Mouse (Mus musculus) embryo, embryonic 11 days (tissue): ENCODE measurements around the gene Prdx2.

Source experiments
- DNase-seq: peaks from one replicate; pipeline ENCODE4 v3.0.0-alpha.2; 2015

The Prdx2 gene

GRCm38 (mm10) chr8:84969241-84970134, at the start of gene Prdx2, which contains the start of the genes Gm49661 and Rnaseh2a:
Gene Prdx2, plus strand, starts transcription at chr8:84969587.
Gene Gm49661, minus strand, starts transcription at chr8:84969433.
Gene Rnaseh2a, minus strand, starts transcription at chr8:84969767.
- DNase-seq: peak; percentile 89

GRCm38 (mm10) chr8:84921596-84921995, 47.8 kb upstream of the Prdx2 start:
- no peak for DNase-seq

- DNase-seq: no peak
These were observed 43.8 kb upstream of the Prdx2 start for GRCm38 (mm10) chr8:84925557-84925956.

- no peak for DNase-seq
These were observed 41.9 kb upstream of the Prdx2 start for GRCm38 (mm10) chr8:84927513-84927912.

- peak; percentile 88 for DNase-seq
These were observed 40.7 kb upstream of the Prdx2 start for GRCm38 (mm10) chr8:84928456-84929306.

GRCm38 (mm10) chr8:84930582-84930981, 38.8 kb upstream of the Prdx2 start:
- no peak for DNase-seq

GRCm38 (mm10) chr8:84933767-84934559, 35.4 kb upstream of the Prdx2 start:
- DNase-seq: no peak

GRCm38 (mm10) chr8:84934860-84935259, 34.5 kb upstream of the Prdx2 start:
- peak; percentile 92 for DNase-seq

- DNase-seq: peak; percentile 49
These were observed 33.9 kb upstream of the Prdx2 start for GRCm38 (mm10) chr8:84935489-84935888.

- no peak for DNase-seq
These were observed 33.1 kb upstream of the Prdx2 start for GRCm38 (mm10) chr8:84936041-84936961.

GRCm38 (mm10) chr8:84936962-84937546, 32.3 kb upstream of the Prdx2 start, which contains the start of gene Mast1:
Gene Mast1, minus strand, starts transcription at chr8:84937359.
- peak; percentile 87 for DNase-seq

- no peak for DNase-seq
These were observed 31.5 kb upstream of the Prdx2 start for GRCm38 (mm10) chr8:84937620-84938485.

- peak; percentile 27 for DNase-seq
These were observed 25.7 kb upstream of the Prdx2 start for GRCm38 (mm10) chr8:84943699-84944098.

GRCm38 (mm10) chr8:84944478-84945160, 24.8 kb upstream of the Prdx2 start:
- peak; percentile 83 for DNase-seq

- peak; percentile 38 for DNase-seq
These were observed 24.2 kb upstream of the Prdx2 start for GRCm38 (mm10) chr8:84945235-84945632.

- DNase-seq: peak; percentile 71
These were observed 23.5 kb upstream of the Prdx2 start for GRCm38 (mm10) chr8:84945633-84946527.

GRCm38 (mm10) chr8:84946528-84947240, 22.7 kb upstream of the Prdx2 start, which contains the start of gene Rtbdn:
Gene Rtbdn, plus strand, starts transcription at chr8:84946991.
- DNase-seq: no peak

- peak; percentile 72 for DNase-seq
These were observed 22.2 kb upstream of the Prdx2 start for GRCm38 (mm10) chr8:84947241-84947545.
